Mouse (Mus musculus) gastrocnemius, adult 8-10 months (tissue): Measurements from ENCODE around the gene Mrpl36. TPM values are rescaled to one million over a fixed set of nuclear protein-coding genes. Genes with fewer than 3 reads are reported as not detected.

Source experiments
- DNase-seq, 2 experiments: peaks; one replicate each; pipeline ENCODE4 v3.0.0; 2022; ENCODE audit warnings: low spot score in 2 of 2
- total RNA-seq, 4 experiments: library from RNA; stranded (reverse); gene quantifications; 2 replicates each; pipeline ENCODE4 v1.2.4; 2022

Mrpl36 gene
- 10 to 100 TPM; 42.2 to 48.7 (median 46.7) TPM for total RNA-seq

- peak; percentile 87 to 91 for DNase-seq
Measured at GRCm38 (mm10) chr13:73327827-73328698, at the start of gene Mrpl36, which contains the start of gene Ndufs6. TSS of gene Mrpl36 (plus strand) at chr13:73328513. TSS of gene Ndufs6 (minus strand) at chr13:73328542.

DNA sequence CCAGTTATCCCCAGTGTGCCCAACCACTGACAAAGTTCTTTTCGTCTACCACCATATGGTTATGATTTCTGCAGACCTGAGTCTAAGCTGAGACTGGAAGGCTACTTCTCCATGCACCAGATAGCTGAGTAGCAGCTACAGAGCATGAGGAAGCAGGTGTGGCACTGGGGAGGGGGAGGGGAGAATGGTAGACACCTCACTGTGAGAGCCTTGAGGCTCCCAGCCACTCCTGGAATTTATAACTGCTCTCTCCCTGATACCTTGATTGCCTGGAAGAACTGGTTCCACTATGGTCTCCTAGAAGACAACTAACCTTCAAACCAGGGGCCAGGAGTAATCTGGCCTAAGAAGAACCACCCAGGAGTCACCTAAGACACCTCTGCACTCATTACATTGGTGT is 49.1 kb upstream of the Mrpl36 start:
- DNase-seq: no peak

- no peak for DNase-seq
Measured at GRCm38 (mm10) chr13:73282407-73282806, 45.9 kb upstream of the Mrpl36 start.

- no peak for DNase-seq
Measured at GRCm38 (mm10) chr13:73283534-73283933, 44.8 kb upstream of the Mrpl36 start.

GRCm38 (mm10) chr13:73290206-73290605 is 38.1 kb upstream of the Mrpl36 start:
- DNase-seq: peak in 1 of 2 experiments; percentile 40

- DNase-seq: no peak
Measured at GRCm38 (mm10) chr13:73291102-73291501, 37.2 kb upstream of the Mrpl36 start.

DNA sequence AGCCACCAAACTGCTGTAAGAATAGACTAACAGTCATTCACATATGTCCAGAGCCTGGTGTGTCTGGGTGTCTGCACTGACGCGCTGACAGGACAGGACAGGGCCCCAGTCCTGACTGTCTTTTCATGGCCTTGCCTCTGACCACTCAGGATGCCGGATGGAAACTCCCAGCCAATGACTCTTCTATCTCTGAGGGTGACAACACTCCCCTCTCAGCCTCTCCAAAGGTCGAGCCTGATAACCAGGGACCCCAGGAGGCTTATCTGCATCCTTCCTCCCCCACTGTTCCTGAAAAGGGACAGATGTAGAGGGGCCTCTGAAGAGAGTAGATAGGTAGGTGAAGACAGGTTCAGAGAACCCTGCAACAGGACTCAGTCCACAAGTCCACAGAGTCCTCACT is 29.6 kb upstream of the Mrpl36 start:
- no peak for DNase-seq

- no peak for DNase-seq
Measured at GRCm38 (mm10) chr13:73299322-73299721, 29.0 kb upstream of the Mrpl36 start.

DNA sequence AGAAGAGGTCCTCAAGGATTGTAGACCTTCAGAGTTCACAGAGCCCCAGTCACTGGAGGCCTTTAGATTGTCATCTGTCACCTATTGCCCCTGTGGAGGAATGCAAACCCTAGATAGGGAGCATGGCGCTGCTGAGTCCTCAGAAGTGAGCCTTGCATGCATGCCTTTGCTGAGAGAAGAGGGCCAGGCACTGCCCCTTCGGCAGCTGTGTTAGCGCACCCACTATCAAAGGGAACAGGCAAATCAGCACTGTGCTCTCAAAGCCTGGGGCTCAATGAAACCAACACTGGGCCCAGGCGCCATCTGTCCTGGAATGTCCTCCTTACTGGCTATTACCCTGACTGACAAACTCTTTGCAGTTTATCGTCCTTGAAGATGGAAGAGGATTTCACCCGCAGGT is 23.6 kb upstream of the Mrpl36 start:
- DNase-seq: no peak

DNA sequence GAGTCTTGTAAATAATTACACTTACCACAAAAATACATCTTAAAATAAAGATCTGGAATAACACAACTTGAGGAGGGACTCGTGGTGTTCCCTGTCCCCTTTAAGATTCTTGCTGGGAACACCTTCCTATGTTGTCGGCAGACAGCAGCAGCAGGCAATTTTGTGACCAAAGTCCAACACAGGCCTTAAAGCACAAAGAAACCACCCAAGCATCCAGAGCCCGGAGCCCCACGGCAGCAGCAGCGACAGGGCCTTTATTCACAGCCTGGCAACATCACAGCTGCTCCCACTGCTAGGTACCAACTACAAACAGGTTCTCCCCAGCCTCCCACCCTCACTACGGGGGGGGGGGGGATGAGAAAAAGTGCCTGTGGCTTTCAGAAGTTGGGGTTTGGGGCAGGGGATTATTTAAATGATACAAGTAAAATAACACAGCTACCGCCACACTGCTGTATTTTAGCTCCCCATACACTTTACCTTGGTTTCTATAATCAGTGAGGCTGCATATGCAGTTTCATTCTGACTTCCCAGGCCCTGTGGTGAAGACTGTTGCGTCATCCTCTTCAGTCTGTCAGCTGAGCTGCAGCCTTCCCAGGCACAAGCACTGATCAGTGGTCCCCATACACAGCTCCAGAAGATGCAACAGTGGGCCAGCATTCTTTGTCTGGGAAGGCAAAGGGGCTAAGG is 22.8 kb upstream of the Mrpl36 start:
- DNase-seq: no peak

GRCm38 (mm10) chr13:73306085-73306410 is 22.3 kb upstream of the Mrpl36 start:
- no peak for DNase-seq

DNA sequence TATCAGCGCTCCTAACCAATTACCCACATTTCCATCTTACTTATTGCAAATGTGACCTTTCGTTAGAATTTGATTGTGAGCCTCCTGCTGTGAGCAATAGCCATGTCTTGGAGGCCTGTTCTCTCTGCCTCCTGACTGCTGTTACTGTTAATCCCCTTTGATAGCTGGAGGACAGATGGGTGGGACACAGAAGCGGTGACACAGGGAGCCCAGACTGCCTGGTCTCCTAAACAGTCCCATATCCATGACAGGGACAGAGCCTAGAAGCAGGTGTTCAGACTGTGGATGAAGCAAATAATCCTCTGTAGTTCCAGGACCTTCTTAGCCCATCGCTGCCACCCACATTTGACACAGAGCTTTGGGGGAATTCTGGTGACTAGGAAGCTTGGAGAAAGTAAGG is 21.9 kb upstream of the Mrpl36 start:
- no peak for DNase-seq

- no peak for DNase-seq
Measured at GRCm38 (mm10) chr13:73310183-73310929, 18.0 kb upstream of the Mrpl36 start.

DNA sequence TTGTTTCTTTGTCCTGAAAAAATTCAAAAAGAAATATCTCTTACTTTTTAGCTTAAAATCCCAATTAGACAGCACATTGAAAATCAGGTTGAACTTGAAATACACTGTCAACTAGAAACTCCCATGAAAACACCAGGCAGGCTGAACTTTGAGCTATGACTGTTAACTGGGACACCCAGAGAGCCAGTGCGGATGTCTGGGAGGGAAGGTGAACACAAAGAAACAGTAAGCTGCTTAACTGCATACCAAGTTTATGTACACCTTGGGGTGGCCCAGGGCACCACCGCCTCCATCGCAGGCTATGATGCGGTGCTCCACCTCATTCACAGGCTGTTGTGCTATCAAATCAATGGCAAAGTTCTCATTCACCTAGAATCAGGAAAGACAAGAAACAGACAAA is 8.3 kb upstream of the Mrpl36 start:
- no peak for DNase-seq

GRCm38 (mm10) chr13:73322626-73323025 is 5.7 kb upstream of the Mrpl36 start:
- DNase-seq: peak; percentile 8 to 20

DNA sequence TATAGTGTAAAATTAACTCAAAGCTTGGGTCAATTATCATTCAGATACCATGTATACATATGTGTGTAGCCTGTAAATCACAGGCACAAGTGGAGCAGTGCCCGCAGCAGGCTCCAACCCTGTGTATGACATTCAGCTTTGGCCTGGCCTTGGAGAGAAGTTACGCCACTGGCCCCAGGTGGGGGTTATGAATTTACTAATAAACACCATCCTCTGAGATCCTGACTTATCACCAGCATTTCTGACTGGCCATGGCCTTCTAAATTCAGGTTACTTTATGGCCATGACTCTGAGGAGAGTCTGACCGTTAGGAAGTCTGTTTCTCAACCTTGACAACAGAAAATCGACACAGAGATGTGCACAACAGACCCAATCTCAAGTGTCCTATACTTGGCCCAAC is 4.9 kb upstream of the Mrpl36 start:
- no peak for DNase-seq

DNA sequence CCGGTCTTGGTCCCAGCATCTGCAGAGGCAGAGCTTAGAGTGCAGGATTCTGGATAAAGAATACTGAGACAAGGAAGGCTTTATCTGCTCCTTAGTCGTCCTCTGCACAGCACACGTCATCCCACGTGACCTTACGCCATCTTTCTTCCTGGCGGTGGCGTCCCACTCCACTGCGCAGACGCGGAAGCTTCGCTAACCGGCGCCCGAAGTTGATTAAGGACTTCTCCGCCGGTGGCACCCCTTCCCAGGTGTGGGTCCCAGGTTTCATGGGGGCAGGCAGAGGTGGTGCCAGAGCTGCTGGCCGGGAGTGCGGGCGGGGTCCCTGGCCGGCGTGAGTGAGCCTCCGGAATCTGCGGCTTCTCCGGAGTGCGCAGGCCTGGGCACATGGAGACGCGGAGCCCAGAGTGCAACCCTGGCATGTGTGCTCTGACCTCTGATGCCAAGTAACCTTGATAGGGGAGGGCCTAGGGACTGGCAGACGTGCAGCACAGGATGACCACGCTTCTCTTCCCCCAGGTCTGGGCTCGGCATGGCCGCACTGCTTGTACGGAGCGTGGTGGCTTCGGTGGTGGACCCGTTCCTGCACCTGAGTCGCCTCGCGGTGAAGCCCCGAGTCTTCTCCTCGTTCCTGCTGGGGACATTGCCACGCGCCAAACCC is 2.7 kb downstream of the Mrpl36 start:
- peak; percentile 78 to 82 for DNase-seq

DNA sequence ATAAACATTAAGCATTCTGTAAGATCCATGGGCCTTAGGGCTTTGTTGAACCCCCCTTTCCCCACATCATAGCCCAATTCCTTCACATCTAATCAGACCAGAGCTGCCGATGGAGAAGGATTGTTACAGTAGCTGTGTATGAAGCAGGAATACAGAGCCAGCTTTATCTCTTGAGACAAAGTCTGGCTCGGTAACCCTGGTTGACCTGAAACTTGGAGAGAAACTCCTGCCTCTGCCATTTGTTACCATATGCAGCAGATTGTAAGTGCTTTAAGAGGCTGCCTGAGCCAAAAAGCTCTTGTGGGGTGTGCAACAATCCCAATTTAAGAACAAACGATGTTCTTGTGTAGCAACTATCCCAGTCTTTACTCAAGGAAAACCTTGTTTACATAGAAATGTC is 3.4 kb downstream of the Mrpl36 start:
- DNase-seq: no peak

GRCm38 (mm10) chr13:73336753-73337152 is 8.4 kb downstream of the Mrpl36 start:
- DNase-seq: no peak

GRCm38 (mm10) chr13:73345102-73345890 is 17.0 kb downstream of the Mrpl36 start:
- DNase-seq: no peak

DNA sequence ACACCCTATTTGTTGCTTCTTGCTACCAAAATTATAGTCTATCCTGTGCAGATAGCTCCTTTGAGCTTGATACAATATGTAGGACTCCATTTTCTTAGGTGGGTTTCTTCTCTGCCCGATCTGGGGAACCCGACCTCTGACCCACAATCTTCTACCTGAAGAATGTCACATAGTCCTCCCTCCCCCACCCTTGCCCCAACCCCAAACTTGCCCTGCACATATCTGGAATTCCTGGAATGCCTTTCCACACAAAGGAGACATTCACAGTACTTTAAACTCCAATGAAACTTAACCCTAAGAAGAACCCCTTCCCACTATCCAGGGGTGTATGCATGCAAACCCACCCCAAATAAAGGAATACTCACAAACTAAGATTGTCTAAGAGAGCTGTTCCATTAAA is 17.8 kb downstream of the Mrpl36 start:
- no peak for DNase-seq
